Mouse (Mus musculus) bone marrow macrophage, adult 2 months (primary cell): ENCODE measurements around the gene Sstr2.

Experiments
- CTCF ChIP-seq: IDR thresholded peaks from 2 replicates; pipeline ENCODE4 v1.5.1; 2012; ENCODE audit warnings: low read depth, mild to moderate bottlenecking, low read length, moderate library complexity
- POLR2A ChIP-seq: IDR thresholded peaks from 2 replicates; pipeline ENCODE4 v1.6.1; 2012; ENCODE audit warnings: mild to moderate bottlenecking, low read depth, low read length, borderline replicate concordance

DNA sequence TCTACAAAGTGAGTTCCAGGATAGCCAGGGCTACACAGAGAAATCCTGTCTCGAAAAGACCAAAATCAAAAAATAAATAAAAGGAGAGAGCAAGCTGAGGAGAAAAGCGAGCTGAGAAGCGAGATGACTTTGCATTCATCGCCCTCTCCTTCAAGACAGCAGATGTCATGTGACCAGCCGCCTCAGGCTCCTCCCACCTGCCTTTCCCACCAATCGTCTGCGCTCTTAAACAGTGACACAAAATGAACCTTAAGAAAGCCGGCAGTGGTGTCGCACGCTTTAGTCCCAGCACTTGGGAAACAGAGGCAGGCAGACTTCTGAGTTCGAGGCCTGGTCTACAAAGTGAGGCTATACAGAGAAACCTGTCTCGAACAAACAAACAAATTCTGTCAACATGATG, 11.6 kb upstream of the Sstr2 start:
- TF ChIP-seq POLR2A (no peak), CTCF (no peak)
